Mouse (Mus musculus) kidney, embryonic 16.5 days (tissue): ENCODE results near the gene Crybb1. TPM values are rescaled to one million over a fixed set of nuclear protein-coding genes. Genes with fewer than 3 reads are reported as not detected.

ENCODE experiments used
- ATAC-seq: fragments of 200-750 bp; cut with Nextera tagmentation; 2 replicates; pipeline ENCODE4 v1.8.0; 2017; ENCODE audit warnings: moderate TSS enrichment; ENCODE audit not compliant: low FRiP score, low TSS enrichment
- H3K27ac ChIP-seq: fragments of 300-500 bp; sonication (generic); 2 replicates; pipeline ENCODE4 v1.5.1; 2014; ENCODE audit warnings: low read length
- H3K27me3 ChIP-seq: fragments of 300-500 bp; sonication (generic); 2 replicates; pipeline ENCODE4 v1.6.1; 2014; ENCODE audit warnings: low read length, control low read depth, mixed read lengths; ENCODE audit not compliant: insufficient read depth
- H3K36me3 ChIP-seq: fragments of 300-500 bp; sonication (generic); 2 replicates; pipeline ENCODE4 v1.6.1; 2014; ENCODE audit warnings: low read length, control low read depth, mixed read lengths; ENCODE audit not compliant: insufficient read depth
- H3K4me1 ChIP-seq: fragments of 300-500 bp; sonication (generic); 2 replicates; pipeline ENCODE4 v1.6.1; 2014; ENCODE audit warnings: low read length, control low read depth, mixed read lengths; ENCODE audit not compliant: insufficient read depth
- H3K4me2 ChIP-seq: fragments of 300-500 bp; sonication (generic); replicated peaks from 2 replicates; pipeline ENCODE4 v1.6.1; 2014; ENCODE audit warnings: low read depth, low read length
- H3K4me3 ChIP-seq: fragments of 300-500 bp; sonication (generic); 2 replicates; pipeline ENCODE4 v1.5.1; 2014; ENCODE audit warnings: mild to moderate bottlenecking, low read length
- H3K9ac ChIP-seq: fragments of 300-500 bp; sonication (generic); replicated peaks from 2 replicates; pipeline ENCODE4 v1.6.1; 2014; ENCODE audit warnings: low read length
- H3K9me3 ChIP-seq: fragments of 300-500 bp; sonication (generic); 2 replicates; pipeline ENCODE4 v1.6.1; 2016; ENCODE audit warnings: low read length, control low read depth
- WGBS: fragments of 180-500 bp; shearing (Covaris S2); extraction: QIAGEN DNeasy Blood & Tissue Kit; methylation state at CpG from one replicate; pipeline ENCODE4 v1.1.7; 2014; 5-methylcytosine and 5-hydroxymethylcytosine counted together
- polyA plus RNA-seq: library from polyadenylated mRNA; unstranded; fragments of >200 nt; fragmentation: Nextera tagmentation; extraction: Ambion mirVana; gene quantifications from 2 replicates; pipeline ENCODE4 v1.2.1, GENCODE M21; 2015

Gene Crybb1
- polyA plus RNA-seq, 1 experiment from 2014 or later = 4.0 TPM

DNA sequence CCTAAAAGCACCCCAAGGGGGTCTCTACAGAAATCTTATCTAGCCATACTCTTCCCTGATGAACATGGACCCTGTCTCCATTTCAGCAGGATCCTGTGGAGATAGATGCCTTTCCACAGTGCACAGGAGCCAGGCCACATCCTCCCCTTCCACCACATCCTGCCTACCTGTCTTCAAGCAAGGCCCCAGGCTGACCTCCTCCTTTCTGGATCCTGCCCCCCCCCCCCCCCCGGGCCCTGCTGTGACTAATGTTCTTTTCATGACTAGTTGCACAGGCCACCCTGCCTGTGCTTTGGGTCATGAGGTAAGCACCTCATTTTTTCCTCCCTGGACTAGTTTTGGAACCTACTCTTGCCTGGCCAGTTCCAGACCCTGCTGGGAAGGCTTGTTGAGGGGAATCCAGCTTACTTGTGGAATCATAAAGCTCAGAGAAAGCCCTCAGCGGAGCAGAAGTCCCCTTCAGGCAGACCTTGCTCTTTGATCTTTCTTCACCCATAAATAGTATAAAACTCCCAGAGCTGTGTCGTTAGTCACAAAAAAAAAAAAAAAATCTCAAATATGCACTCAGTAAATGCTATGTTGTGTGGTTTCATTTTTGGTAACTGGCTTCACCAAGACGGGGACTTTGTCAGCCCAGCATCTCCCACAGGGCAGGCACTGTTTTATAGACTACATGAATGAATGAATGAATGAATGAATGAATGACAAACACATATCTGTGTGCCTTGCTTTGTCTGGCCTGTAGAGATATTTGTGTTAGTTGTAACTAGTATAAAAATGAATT, 19.6 kb downstream of the Crybb1 start:
- peaks cover 55% of the 10 kb centered on the region for H3K4me1 ChIP-seq
- WGBS = 45% methylated on average over 4 of the region's 4 CpGs
- no peak overlapping the region for H3K9ac ChIP-seq
- peak overlapping the region; percentile 78 for H3K4me3 ChIP-seq
- no peaks in the 10 kb centered on the region for H3K9me3 ChIP-seq
- peak overlapping the region; percentile 7; the same call in 1 of the 2 replicates for H3K27ac ChIP-seq
- no peaks in the 10 kb centered on the region for H3K36me3 ChIP-seq
- no peak for ATAC-seq
- no peaks in the 10 kb centered on the region for H3K27me3 ChIP-seq
- H3K4me2 ChIP-seq = peak overlapping the region; percentile 57

GRCm38 (mm10) chr5:112276267-112276873, 20.8 kb downstream of the Crybb1 start, which contains the start of gene Tpst2:
Tpst2 (plus strand) TSS chr5:112276691.
- under 1% methylated on average over 60 of the region's 62 CpGs for WGBS
- Histone ChIP-seq H3K4me1 (peaks cover 55% of the 10 kb centered on the region), H3K27ac (peak within 1 kb of the TSS; percentile 65), H3K9me3 (no peaks in the 10 kb centered on the region), H3K27me3 (no peaks in the 10 kb centered on the region), H3K36me3 (no peaks in the 10 kb centered on the region), H3K4me3 (peak within 1 kb of the TSS; percentile 78), H3K4me2 (peak within 1 kb of the TSS; percentile 79), H3K9ac (peak within 1 kb of the TSS; percentile 90)
- ATAC-seq = peak; percentile 95

DNA sequence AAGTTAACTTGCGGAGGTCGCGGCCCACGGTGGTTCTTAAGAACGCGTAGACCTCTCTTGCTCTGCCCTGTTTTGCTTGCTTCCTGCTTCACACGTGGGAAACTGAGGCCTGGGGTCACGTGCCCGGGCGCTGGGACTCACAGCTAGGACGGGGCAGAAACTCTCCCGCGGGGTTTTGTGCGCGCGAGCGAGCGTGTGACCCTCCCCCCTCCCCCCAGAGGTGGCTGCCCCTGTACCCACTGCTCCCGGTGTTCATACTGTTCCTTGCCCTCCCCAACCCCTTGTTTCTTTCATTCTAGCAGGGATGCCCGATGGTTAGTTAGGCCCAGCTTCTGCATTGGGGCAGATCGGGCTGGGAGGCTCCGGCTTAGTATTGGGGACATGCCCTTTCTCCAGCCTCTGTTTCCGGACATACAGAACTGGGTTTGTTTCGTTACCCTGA, 21.3 kb downstream of the Crybb1 start:
- H3K4me1 ChIP-seq = peaks cover 52% of the 10 kb centered on the region
- H3K36me3 ChIP-seq = no peaks in the 10 kb centered on the region
- H3K27me3 ChIP-seq = no peaks in the 10 kb centered on the region
- peak overlapping the region; percentile 90 for H3K9ac ChIP-seq
- ATAC-seq = no peak; the same call in 1 of the 2 replicates
- H3K4me3 ChIP-seq = peak overlapping the region; percentile 78
- H3K9me3 ChIP-seq = no peaks in the 10 kb centered on the region
- WGBS = under 1% methylated on average over 24 of the region's 24 CpGs
- peak overlapping the region; percentile 65 for H3K27ac ChIP-seq
- H3K4me2 ChIP-seq = peak overlapping the region; percentile 79

- Histone ChIP-seq H3K4me2 (peak overlapping the region; percentile 79), H3K4me1 (peaks cover 58% of the 10 kb centered on the region), H3K9me3 (no peaks in the 10 kb centered on the region), H3K4me3 (peak overlapping the region; percentile 78), H3K9ac (peak overlapping the region; percentile 90; the same call in 1 of the 2 replicates), H3K27me3 (no peaks in the 10 kb centered on the region), H3K36me3 (no peaks in the 10 kb centered on the region), H3K27ac (no peak overlapping the region)
- WGBS = 67% methylated on average over 11 of the region's 11 CpGs
- no peak for ATAC-seq
These were observed 22.4 kb downstream of the Crybb1 start for GRCm38 (mm10) chr5:112277906-112278470.

DNA sequence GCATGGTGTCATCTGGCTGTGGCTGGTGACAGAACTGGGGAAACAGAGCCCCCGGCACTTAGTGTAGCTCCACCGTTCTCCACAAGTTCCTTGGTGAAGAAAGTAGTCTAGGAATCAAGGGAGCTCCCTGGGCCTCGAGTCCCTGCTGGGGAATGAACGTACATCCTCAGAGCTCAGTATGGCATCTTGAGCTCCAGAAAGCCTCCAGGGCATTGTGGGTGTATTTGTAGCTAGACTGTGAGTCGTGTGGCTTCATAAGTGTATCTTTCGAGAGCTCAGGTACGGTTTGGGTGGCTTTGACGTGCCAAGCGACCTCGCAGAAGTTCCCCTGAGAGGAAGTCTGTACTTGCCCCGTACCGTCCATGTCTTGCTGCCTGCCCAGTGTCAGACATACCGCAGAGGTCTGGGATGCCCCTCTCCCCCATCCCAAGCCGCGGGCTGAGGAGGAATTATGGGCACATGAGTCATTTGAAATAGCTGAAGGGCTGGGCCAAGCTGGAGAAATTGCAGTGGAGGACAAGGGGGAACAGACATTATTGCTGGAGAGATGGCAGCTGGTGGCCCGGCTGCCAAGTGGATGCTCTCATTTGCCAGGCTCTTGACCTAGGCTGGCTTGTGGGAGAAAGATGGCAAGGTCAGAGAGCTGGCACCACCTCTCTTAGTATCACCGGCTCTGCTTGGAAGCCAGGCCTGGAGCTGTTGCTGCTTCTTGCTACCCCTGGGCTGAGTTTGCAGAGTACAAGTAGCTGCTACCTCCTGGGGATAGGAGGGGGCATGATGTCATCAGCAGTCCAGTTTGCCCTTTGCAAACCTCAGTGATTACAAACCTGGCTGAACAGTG, 23.8 kb downstream of the Crybb1 start:
- no peaks in the 10 kb centered on the region for H3K27me3 ChIP-seq
- 77% methylated on average over 17 of the region's 17 CpGs for WGBS
- peak overlapping the region; percentile 16; the same call in 1 of the 2 replicates for H3K27ac ChIP-seq
- no peaks in the 10 kb centered on the region for H3K9me3 ChIP-seq
- H3K4me2 ChIP-seq = 0 out of 2 replicates have a peak overlapping the region, but pooled peaks have one; percentile 17
- ATAC-seq = no peak
- H3K4me3 ChIP-seq = peak overlapping the region; percentile 78; the same call in 1 of the 2 replicates
- H3K36me3 ChIP-seq = no peaks in the 10 kb centered on the region
- peaks cover 68% of the 10 kb centered on the region for H3K4me1 ChIP-seq
- peak overlapping the region; percentile 35; the same call in 1 of the 2 replicates for H3K9ac ChIP-seq

DNA sequence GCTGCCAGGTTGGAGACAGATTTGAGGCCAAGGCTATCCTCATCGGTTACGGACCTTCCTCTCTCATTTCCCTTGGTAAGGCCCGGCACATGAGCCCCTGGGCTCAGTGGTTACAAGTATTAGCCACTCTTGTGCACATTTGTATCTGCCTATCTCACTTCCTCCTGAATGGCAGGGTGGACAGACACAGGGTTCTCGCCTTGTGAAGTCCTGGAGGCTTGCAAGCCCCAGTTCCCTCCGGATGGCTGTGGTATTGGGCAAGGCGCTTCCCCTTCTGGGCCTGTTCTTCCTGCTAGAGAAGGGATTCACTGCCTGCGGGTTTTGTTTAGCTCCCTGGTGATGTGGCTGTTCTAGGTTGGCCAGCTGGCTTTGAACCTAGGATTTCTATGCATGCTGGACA, 24.5 kb downstream of the Crybb1 start:
- H3K4me3 ChIP-seq = no peak overlapping the region
- ATAC-seq = no peak
- peaks cover 69% of the 10 kb centered on the region for H3K4me1 ChIP-seq
- H3K4me2 ChIP-seq = no peak overlapping the region
- peak overlapping the region; percentile 16; the same call in 1 of the 2 replicates for H3K27ac ChIP-seq
- H3K9me3 ChIP-seq = no peaks in the 10 kb centered on the region
- peak overlapping the region; percentile 35; the same call in 1 of the 2 replicates for H3K9ac ChIP-seq
- 81% methylated on average over 7 of the region's 7 CpGs for WGBS
- no peaks in the 10 kb centered on the region for H3K36me3 ChIP-seq
- H3K27me3 ChIP-seq = no peaks in the 10 kb centered on the region

DNA sequence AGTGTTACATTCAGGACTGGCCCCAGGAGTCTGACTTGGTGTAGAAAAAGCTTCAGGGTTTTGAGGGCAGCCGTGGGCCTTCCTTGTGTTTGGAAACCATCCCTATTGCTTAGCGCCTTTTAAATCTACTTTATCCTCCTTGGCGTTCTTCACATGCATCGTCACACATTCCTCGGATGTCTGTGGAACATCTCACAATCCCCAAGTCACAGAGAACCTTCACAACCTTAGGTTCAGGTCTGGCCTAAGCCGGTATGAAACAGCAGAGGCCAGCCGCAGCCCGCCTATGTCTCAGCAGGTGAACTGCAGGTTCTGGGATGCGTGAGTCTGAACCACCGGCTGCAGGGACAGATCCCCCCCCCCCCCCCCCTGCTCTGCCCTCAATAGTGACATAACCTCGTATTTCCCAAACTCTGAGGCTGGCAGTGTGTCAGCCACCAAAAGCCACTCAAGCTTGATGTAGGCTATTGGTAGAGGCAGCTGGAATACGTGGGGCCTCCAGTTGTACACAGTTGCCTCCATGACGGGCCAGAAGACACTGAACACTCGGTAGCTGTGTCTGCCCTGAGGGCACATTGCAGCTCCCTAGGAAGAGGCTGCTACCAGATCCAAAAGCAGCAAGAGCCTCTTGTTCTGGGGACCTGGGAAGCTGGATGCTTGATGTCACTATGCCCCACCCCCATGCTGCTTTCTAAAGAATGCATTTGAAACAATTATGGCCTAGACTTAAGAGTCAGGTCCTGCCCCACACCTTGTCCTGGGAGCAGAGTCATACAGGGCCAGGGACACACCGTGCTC, 25.4 kb downstream of the Crybb1 start:
- no peak for ATAC-seq
- no peak overlapping the region for H3K4me2 ChIP-seq
- H3K36me3 ChIP-seq = no peaks in the 10 kb centered on the region
- no peaks in the 10 kb centered on the region for H3K27me3 ChIP-seq
- peak overlapping the region; percentile 73; the same call in 1 of the 2 replicates for H3K27ac ChIP-seq
- no peak overlapping the region for H3K4me3 ChIP-seq
- H3K4me1 ChIP-seq = peaks cover 64% of the 10 kb centered on the region
- H3K9me3 ChIP-seq = no peaks in the 10 kb centered on the region
- 67% methylated on average over 15 of the region's 15 CpGs for WGBS
- no peak overlapping the region for H3K9ac ChIP-seq

DNA sequence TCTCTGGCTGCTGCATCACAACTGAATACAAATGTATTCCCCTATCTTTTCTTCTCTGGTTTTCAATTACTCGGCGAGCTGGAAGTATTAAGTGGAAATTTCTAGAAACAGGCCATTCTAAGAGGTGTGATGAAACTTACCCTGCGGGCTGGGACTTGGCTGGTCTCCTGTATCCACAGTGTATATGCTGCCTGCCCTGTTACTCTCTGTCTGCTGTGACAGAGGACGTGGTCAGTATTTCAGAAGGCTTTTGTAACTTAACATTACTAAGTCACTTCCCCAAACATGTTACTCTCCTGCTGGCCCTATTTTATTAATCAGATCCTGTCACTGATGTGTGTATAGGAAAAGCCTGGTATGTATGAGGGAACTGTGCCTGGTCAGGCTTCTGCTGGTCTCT, 26.1 kb downstream of the Crybb1 start:
- H3K36me3 ChIP-seq = no peaks in the 10 kb centered on the region
- H3K9me3 ChIP-seq = no peaks in the 10 kb centered on the region
- peak overlapping the region; percentile 73 for H3K27ac ChIP-seq
- no peak overlapping the region for H3K4me3 ChIP-seq
- H3K4me2 ChIP-seq = no peak overlapping the region
- H3K9ac ChIP-seq = no peak overlapping the region
- no peaks in the 10 kb centered on the region for H3K27me3 ChIP-seq
- no peak for ATAC-seq
- 84% methylated on average over 4 of the region's 4 CpGs for WGBS
- peaks cover 64% of the 10 kb centered on the region for H3K4me1 ChIP-seq
